Mouse (Mus musculus): ENCODE measurements around the gene Trip12. TPM values are rescaled to one million over a fixed set of nuclear protein-coding genes. Genes with fewer than 3 reads are reported as not detected.

Gene Trip12
- total and polyA plus RNA-seq, 3 experiments, result 26.9 to 205 (median 177) TPM

- intact Hi-C loops (cut with DNase I), result no loop called here
- H3K27ac ChIP-seq, result no peak overlapping the region
- peaks cover 3% of the 10 kb centered on the region for H3K4me1 ChIP-seq (ENCODE audit: control insufficient read depth, insufficient read depth, low read length)
- H3K9ac ChIP-seq (ENCODE audit: low read depth, low read length), result no peak overlapping the region
- H3K27me3 ChIP-seq (ENCODE audit: control insufficient read depth, insufficient read depth, low read length), result no peaks in the 10 kb centered on the region
- no peak overlapping the region for H3K4me3 ChIP-seq
- H3K79me2 ChIP-seq (replicated peaks; ENCODE audit: control insufficient read depth, insufficient read depth, low read length), result peaks cover 4% of the 10 kb centered on the region; the same call in 1 of the 2 replicates
- DNase-seq, result no peak
- peaks cover 8% of the 10 kb centered on the region for H3K36me3 ChIP-seq (ENCODE audit: control insufficient read depth, insufficient read depth, low read length)
- TF ChIP-seq POLR2A (IDR thresholded peaks at IDR 0.05; ENCODE audit: insufficient read depth, low read depth, low read length) (no peak), EP300 (IDR thresholded peaks at IDR 0.05; ENCODE audit: insufficient read depth, low read depth, low read length) (no peak), CTCF (IDR thresholded peaks at IDR 0.05) (no peak)
Measured at GRCm38 (mm10) chr1:84799166-84799565, 41.1 kb downstream of the Trip12 start.

- intact Hi-C loops (cut with DNase I), result no loop called here
- no peak overlapping the region for H3K27ac ChIP-seq
- 93% methylated on average over 7 of the region's 7 CpGs for WGBS
Measured at GRCm38 (mm10) chr1:84795335-84795734, 45.0 kb downstream of the Trip12 start.

GRCm38 (mm10) chr1:84791393-84791792 is 48.9 kb downstream of the Trip12 start:
- DNase-seq, result no peak
- H3K4me1 ChIP-seq (ENCODE audit: control insufficient read depth, insufficient read depth, low read length), result no peaks in the 10 kb centered on the region
- H3K27ac ChIP-seq, result no peak overlapping the region
- H3K36me3 ChIP-seq (ENCODE audit: control insufficient read depth, insufficient read depth, low read length), result peaks cover 4% of the 10 kb centered on the region
- peaks cover 3% of the 10 kb centered on the region; the same call in 1 of the 2 replicates for H3K79me2 ChIP-seq (replicated peaks; ENCODE audit: control insufficient read depth, insufficient read depth, low read length)
- no peaks in the 10 kb centered on the region for H3K27me3 ChIP-seq (ENCODE audit: control insufficient read depth, insufficient read depth, low read length)
- no peak for TF ChIP-seq POLR2A (IDR thresholded peaks at IDR 0.05; ENCODE audit: insufficient read depth, low read depth, low read length)
- intact Hi-C loops (cut with DNase I), result no loop called here
- no peak overlapping the region for H3K4me3 ChIP-seq
- WGBS, result 90% methylated on average over 2 of the region's 2 CpGs
- H3K9ac ChIP-seq (ENCODE audit: low read depth, low read length), result no peak overlapping the region

More at GRCm38 (mm10) chr1:84795335-84795734, 45.0 kb downstream of the Trip12 start:
- Histone ChIP-seq H3K27me3 (ENCODE audit: control insufficient read depth, insufficient read depth, low read length) (no peaks in the 10 kb centered on the region), H3K4me3 (no peak overlapping the region), H3K36me3 (ENCODE audit: control insufficient read depth, insufficient read depth, low read length) (peaks cover 8% of the 10 kb centered on the region), H3K79me2 (replicated peaks; ENCODE audit: control insufficient read depth, insufficient read depth, low read length) (peaks cover 5% of the 10 kb centered on the region; the same call in 1 of the 2 replicates), H3K9ac (ENCODE audit: low read depth, low read length) (no peak overlapping the region), H3K4me1 (ENCODE audit: control insufficient read depth, insufficient read depth, low read length) (peaks cover 3% of the 10 kb centered on the region; the same call in 1 of the 2 replicates)
- TF ChIP-seq POLR2A (IDR thresholded peaks at IDR 0.05; ENCODE audit: insufficient read depth, low read depth, low read length) (no peak), CTCF (IDR thresholded peaks at IDR 0.05) (no peak), EP300 (IDR thresholded peaks at IDR 0.05; ENCODE audit: insufficient read depth, low read depth, low read length) (no peak)
- no peak for DNase-seq

GRCm38 (mm10) chr1:84780630-84781029 is 59.7 kb downstream of the Trip12 start:
- Histone ChIP-seq H3K27me3 (ENCODE audit: control insufficient read depth, insufficient read depth, low read length) (no peaks in the 10 kb centered on the region), H3K4me3 (no peak overlapping the region), H3K79me2 (replicated peaks; ENCODE audit: control insufficient read depth, insufficient read depth, low read length) (no peaks in the 10 kb centered on the region), H3K36me3 (ENCODE audit: control insufficient read depth, insufficient read depth, low read length) (peaks cover 5% of the 10 kb centered on the region), H3K9ac (ENCODE audit: low read depth, low read length) (no peak overlapping the region), H3K27ac (no peak overlapping the region), H3K4me1 (ENCODE audit: control insufficient read depth, insufficient read depth, low read length) (no peaks in the 10 kb centered on the region)
- WGBS, result 93% methylated on average over 3 of the region's 3 CpGs
- no peak for DNase-seq
- intact Hi-C loops (cut with DNase I), result loop anchor here (10.0 kb wide), 1 partner anchor 54 kb away; the partner anchor contains the start of gene Fbxo36
- TF ChIP-seq EP300 (IDR thresholded peaks at IDR 0.05; ENCODE audit: insufficient read depth, low read depth, low read length), result no peak
- TF ChIP-seq CTCF (IDR thresholded peaks at IDR 0.05), result no peak
- no peak for TF ChIP-seq POLR2A (IDR thresholded peaks at IDR 0.05; ENCODE audit: insufficient read depth, low read depth, low read length)

GRCm38 (mm10) chr1:84777455-84777854 is 62.9 kb downstream of the Trip12 start:
- no peak for DNase-seq
- Histone ChIP-seq H3K4me1 (ENCODE audit: control insufficient read depth, insufficient read depth, low read length) (no peaks in the 10 kb centered on the region), H3K27me3 (ENCODE audit: control insufficient read depth, insufficient read depth, low read length) (no peaks in the 10 kb centered on the region), H3K27ac (no peak overlapping the region), H3K36me3 (ENCODE audit: control insufficient read depth, insufficient read depth, low read length) (peaks cover 6% of the 10 kb centered on the region), H3K4me3 (no peak overlapping the region), H3K79me2 (replicated peaks; ENCODE audit: control insufficient read depth, insufficient read depth, low read length) (no peaks in the 10 kb centered on the region), H3K9ac (ENCODE audit: low read depth, low read length) (no peak overlapping the region)
- 78% methylated on average over 1 of the region's 1 CpGs for WGBS
- intact Hi-C loops (cut with DNase I), result no loop called here
- no peak for TF ChIP-seq EP300 (IDR thresholded peaks at IDR 0.05; ENCODE audit: insufficient read depth, low read depth, low read length)
- TF ChIP-seq POLR2A (IDR thresholded peaks at IDR 0.05; ENCODE audit: insufficient read depth, low read depth, low read length), result no peak
- no peak for TF ChIP-seq CTCF (IDR thresholded peaks at IDR 0.05)

GRCm38 (mm10) chr1:84758843-84759242 is 81.5 kb downstream of the Trip12 start:
- no peak for DNase-seq
- TF ChIP-seq CTCF (IDR thresholded peaks at IDR 0.05) (no peak), EP300 (IDR thresholded peaks at IDR 0.05; ENCODE audit: insufficient read depth, low read depth, low read length) (no peak), POLR2A (IDR thresholded peaks at IDR 0.05; ENCODE audit: insufficient read depth, low read depth, low read length) (no peak)
- intact Hi-C loops (cut with DNase I), result no loop called here
- no peaks in the 10 kb centered on the region for H3K27me3 ChIP-seq (ENCODE audit: control insufficient read depth, insufficient read depth, low read length)
- WGBS, result 86% methylated on average over 4 of the region's 4 CpGs
- no peak overlapping the region for H3K9ac ChIP-seq (ENCODE audit: low read depth, low read length)
- no peaks in the 10 kb centered on the region for H3K4me1 ChIP-seq (ENCODE audit: control insufficient read depth, insufficient read depth, low read length)
- no peak overlapping the region for H3K27ac ChIP-seq
- no peaks in the 10 kb centered on the region for H3K79me2 ChIP-seq (replicated peaks; ENCODE audit: control insufficient read depth, insufficient read depth, low read length)
- H3K4me3 ChIP-seq, result no peak overlapping the region
- no peaks in the 10 kb centered on the region; the same call in none of the 2 replicates for H3K36me3 ChIP-seq (ENCODE audit: control insufficient read depth, insufficient read depth, low read length)

All from heart, adult 2 months (tissue).